Mouse (Mus musculus) hindbrain, embryonic 10.5 days (tissue): ENCODE results near the gene Tex2. TPM values are rescaled to one million over a fixed set of nuclear protein-coding genes. Genes with fewer than 3 reads are reported as not detected.
"Not testable (repeated sequence)": the region's sequence is repeated elsewhere in the genome, so short reads cannot be mapped to it uniquely, and the experiment has no call there.

Experiments
- DNase-seq: peaks from one replicate; pipeline ENCODE4 v3.0.0-alpha.2; 2017; ENCODE audit warnings: low spot score
- H3K27ac ChIP-seq: fragments of 300-500 bp; sonication (generic); 2 replicates; pipeline ENCODE4 v1.5.1; 2016; ENCODE audit warnings: mild to moderate bottlenecking, moderate library complexity
- H3K27me3 ChIP-seq: fragments of 300-500 bp; sonication (generic); 2 replicates; pipeline ENCODE4 v1.6.1; 2016; ENCODE audit warnings: mild to moderate bottlenecking; ENCODE audit not compliant: poor library complexity, insufficient read depth, severe bottlenecking
- H3K36me3 ChIP-seq: fragments of 300-500 bp; sonication (generic); 2 replicates; pipeline ENCODE4 v1.6.1; 2016; ENCODE audit warnings: mild to moderate bottlenecking, moderate library complexity
- H3K4me1 ChIP-seq: fragments of 300-500 bp; sonication (generic); replicated peaks from 2 replicates; pipeline ENCODE4 v1.6.1; 2016; ENCODE audit warnings: mild to moderate bottlenecking
- H3K4me3 ChIP-seq: fragments of 300-500 bp; sonication (generic); 2 replicates; pipeline ENCODE4 v1.5.1; 2016; ENCODE audit warnings: mild to moderate bottlenecking, moderate library complexity
- H3K9me3 ChIP-seq: fragments of 300-500 bp; sonication (generic); 2 replicates; pipeline ENCODE4 v1.6.1; 2016; ENCODE audit warnings: mild to moderate bottlenecking, moderate library complexity
- WGBS: fragments of 180-500 bp; shearing (Covaris S2); methylation state at CpG from one replicate; pipeline ENCODE4 v1.1.7; 2016; 5-methylcytosine and 5-hydroxymethylcytosine counted together
- polyA plus RNA-seq: library from polyadenylated mRNA; unstranded; fragments of >200 nt; fragmentation: Nextera tagmentation; extraction: Ambion mirVana; gene quantifications from 2 replicates; pipeline ENCODE4 v1.2.1, GENCODE M21; 2016

The Tex2 gene
- polyA plus RNA-seq, 1 experiment from 2014 or later: 7.9 TPM

DNA sequence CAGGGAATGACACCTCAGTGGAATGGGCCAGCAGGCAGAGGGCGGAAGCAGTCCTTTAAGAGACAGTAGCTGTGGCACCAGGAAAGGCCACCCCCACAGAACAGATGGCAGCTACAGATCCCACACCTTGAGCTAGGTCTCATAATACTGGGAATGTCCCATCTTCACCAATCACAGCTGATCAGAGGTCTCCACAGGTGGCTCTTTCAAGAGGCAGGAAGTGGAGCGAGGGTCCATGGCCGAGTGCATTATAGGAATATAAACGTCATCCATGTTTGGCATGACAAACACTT is 109.9 kb downstream of the Tex2 start:
- no peaks in the 10 kb centered on the region for H3K9me3 ChIP-seq
- H3K36me3 ChIP-seq: peaks cover 9% of the 10 kb centered on the region; the same call in 1 of the 2 replicates
- H3K27me3 ChIP-seq: no peaks in the 10 kb centered on the region
- WGBS: 85% methylated on average over 4 of the region's 4 CpGs
- 0 out of 2 replicates have a peak overlapping the region, but pooled peaks have one; percentile 4 for H3K27ac ChIP-seq
- peaks cover 24% of the 10 kb centered on the region for H3K4me1 ChIP-seq
- no peak overlapping the region for H3K4me3 ChIP-seq
- no peak for DNase-seq

GRCm38 (mm10) chr11:106502631-106503424 is 110.4 kb downstream of the Tex2 start:
- WGBS: 62% methylated on average over 13 of the region's 13 CpGs
- H3K9me3 ChIP-seq: no peaks in the 10 kb centered on the region
- H3K36me3 ChIP-seq: peaks cover 6% of the 10 kb centered on the region; the same call in 1 of the 2 replicates
- no peaks in the 10 kb centered on the region for H3K27me3 ChIP-seq
- H3K4me1 ChIP-seq: peaks cover 24% of the 10 kb centered on the region
- no peak overlapping the region for H3K4me3 ChIP-seq
- H3K27ac ChIP-seq: peak overlapping the region; percentile 70
- DNase-seq: no peak

GRCm38 (mm10) chr11:106502159-106502505 is 111.1 kb downstream of the Tex2 start:
- H3K4me3 ChIP-seq: peak overlapping the region; percentile 91
- H3K27me3 ChIP-seq: no peaks in the 10 kb centered on the region
- DNase-seq: no peak
- H3K9me3 ChIP-seq: no peaks in the 10 kb centered on the region
- H3K27ac ChIP-seq: peak overlapping the region; percentile 99
- peaks cover 24% of the 10 kb centered on the region for H3K4me1 ChIP-seq
- 0 out of 2 replicates have a peak, but pooled peaks cover 3% of the 10 kb centered on the region for H3K36me3 ChIP-seq

GRCm38 (mm10) chr11:106501308-106502158 is 111.7 kb downstream of the Tex2 start:
- H3K4me3 ChIP-seq: peak overlapping the region; percentile 91

DNA sequence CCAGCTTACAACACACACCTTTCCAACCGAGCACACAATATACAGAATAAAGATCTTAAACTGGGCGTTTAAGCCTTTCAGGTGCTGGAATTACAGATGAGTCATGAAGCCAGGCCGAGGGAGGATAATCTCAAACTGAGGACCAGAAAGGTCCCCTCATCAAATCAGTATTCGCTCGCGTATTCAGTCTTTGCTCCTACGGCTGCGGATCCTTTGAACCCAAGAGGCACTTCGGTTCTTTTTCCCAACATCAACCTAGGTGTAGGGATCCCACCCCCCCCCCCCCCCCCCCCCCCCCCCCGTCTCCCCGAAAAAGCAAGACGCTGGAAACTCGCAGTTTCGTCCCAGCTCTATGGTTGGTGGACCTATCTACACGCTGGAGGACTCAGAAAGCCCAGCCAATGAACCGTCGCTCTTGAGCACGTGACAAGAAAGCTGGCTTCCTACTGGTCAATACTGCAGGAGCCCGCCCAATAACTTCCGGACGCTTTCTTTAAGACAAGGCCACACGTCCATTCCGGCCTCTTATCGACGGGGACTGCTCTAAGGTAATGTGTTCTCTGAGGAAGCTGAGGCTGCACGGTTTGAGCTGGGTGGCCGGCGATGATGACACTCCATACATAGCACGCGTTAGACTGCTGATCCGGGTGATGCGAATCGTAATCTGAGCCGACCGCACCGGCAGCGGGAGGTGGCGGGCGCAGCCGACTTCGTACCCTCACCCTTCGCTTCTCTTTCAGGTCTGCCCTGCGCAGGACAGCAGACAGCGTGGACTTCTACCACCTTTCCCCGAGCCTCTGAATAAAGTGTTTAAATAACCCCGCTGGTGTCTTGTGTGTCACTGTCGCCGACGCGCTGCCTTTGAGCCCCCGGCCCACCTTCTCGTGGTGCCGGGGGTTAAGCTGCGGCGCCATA is 112.6 kb downstream of the Tex2 start:
- H3K27ac ChIP-seq: peak overlapping the region; percentile 99
- DNase-seq: peak; percentile 93
- no peaks in the 10 kb centered on the region for H3K27me3 ChIP-seq
- under 1% methylated on average over 55 of the region's 55 CpGs for WGBS
- H3K4me3 ChIP-seq: peak overlapping the region; percentile 91
- H3K4me1 ChIP-seq: peaks cover 24% of the 10 kb centered on the region
- 0 out of 2 replicates have a peak, but pooled peaks cover 3% of the 10 kb centered on the region for H3K36me3 ChIP-seq
- no peaks in the 10 kb centered on the region for H3K9me3 ChIP-seq

More at GRCm38 (mm10) chr11:106501308-106502158, 111.7 kb downstream of the Tex2 start:
- H3K27ac ChIP-seq: peak overlapping the region; percentile 99
- H3K4me1 ChIP-seq: peaks cover 24% of the 10 kb centered on the region
- peak; percentile 77 for DNase-seq
- H3K9me3 ChIP-seq: no peaks in the 10 kb centered on the region
- no peaks in the 10 kb centered on the region for H3K27me3 ChIP-seq
- 0 out of 2 replicates have a peak, but pooled peaks cover 3% of the 10 kb centered on the region for H3K36me3 ChIP-seq
- WGBS: 2% methylated on average over 22 of the region's 22 CpGs

GRCm38 (mm10) chr11:106498739-106499379 is 114.4 kb downstream of the Tex2 start:
- DNase-seq: no peak
- no peak overlapping the region for H3K27ac ChIP-seq
- H3K4me3 ChIP-seq: no peak overlapping the region
- H3K4me1 ChIP-seq: peaks cover 24% of the 10 kb centered on the region
- H3K9me3 ChIP-seq: no peaks in the 10 kb centered on the region
- WGBS: 18% methylated on average over 4 of the region's 4 CpGs
- 0 out of 2 replicates have a peak, but pooled peaks cover 3% of the 10 kb centered on the region for H3K36me3 ChIP-seq
- H3K27me3 ChIP-seq: no peaks in the 10 kb centered on the region

- H3K4me1 ChIP-seq: peaks cover 23% of the 10 kb centered on the region
Measured at GRCm38 (mm10) chr11:106497926-106498325, 115.3 kb downstream of the Tex2 start.

GRCm38 (mm10) chr11:106497009-106497408 is 116.2 kb downstream of the Tex2 start:
- H3K36me3 ChIP-seq, DNase-seq, H3K27ac ChIP-seq, H3K27me3 ChIP-seq, H3K9me3 ChIP-seq, H3K4me3 ChIP-seq: not testable (repeated sequence)
- H3K4me1 ChIP-seq: peaks cover 16% of the 10 kb centered on the region
- 95% methylated on average over 2 of the region's 2 CpGs for WGBS

More at GRCm38 (mm10) chr11:106497926-106498325, 115.3 kb downstream of the Tex2 start:
- Histone ChIP-seq H3K36me3 (no peaks in the 10 kb centered on the region), H3K27me3 (no peaks in the 10 kb centered on the region), H3K4me3 (no peak overlapping the region), H3K9me3 (no peaks in the 10 kb centered on the region), H3K27ac (no peak overlapping the region)
- no peak for DNase-seq
- 89% methylated on average over 2 of the region's 2 CpGs for WGBS

GRCm38 (mm10) chr11:106492984-106493669 is 120.1 kb downstream of the Tex2 start:
- WGBS: 83% methylated on average over 7 of the region's 7 CpGs

DNA sequence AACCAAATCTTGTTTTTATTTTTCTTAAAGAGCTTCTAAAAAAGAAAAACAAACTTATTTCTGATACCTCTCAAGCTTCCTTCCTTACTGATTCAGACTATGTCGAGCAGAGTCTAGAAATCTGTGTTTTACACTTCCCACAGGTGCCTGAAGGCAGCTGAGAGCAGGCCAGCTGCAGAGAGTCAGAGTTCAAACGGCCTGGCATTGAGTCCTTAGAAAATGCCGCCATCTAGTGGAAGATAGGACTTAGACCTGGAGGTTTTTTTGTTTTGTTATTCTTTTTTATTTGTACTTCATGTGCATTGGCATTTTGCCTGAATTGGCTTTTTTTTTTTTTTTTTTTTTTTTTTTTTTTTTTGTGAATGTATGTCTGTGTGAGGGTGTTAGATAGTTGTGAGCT is 121.8 kb downstream of the Tex2 start:
- DNase-seq: peak; percentile 53
- Histone ChIP-seq H3K4me3 (no peak overlapping the region), H3K4me1 (peaks cover 15% of the 10 kb centered on the region), H3K9me3 (no peaks in the 10 kb centered on the region), H3K36me3 (no peaks in the 10 kb centered on the region), H3K27me3 (no peaks in the 10 kb centered on the region), H3K27ac (no peak overlapping the region)
- WGBS: 2% methylated on average over 3 of the region's 3 CpGs

More at GRCm38 (mm10) chr11:106492984-106493669, 120.1 kb downstream of the Tex2 start:
- H3K4me3 ChIP-seq: no peak overlapping the region
- no peaks in the 10 kb centered on the region for H3K9me3 ChIP-seq
- H3K36me3 ChIP-seq: no peaks in the 10 kb centered on the region
- DNase-seq: no peak
- H3K27me3 ChIP-seq: no peaks in the 10 kb centered on the region
- H3K4me1 ChIP-seq: peaks cover 7% of the 10 kb centered on the region
- no peak overlapping the region for H3K27ac ChIP-seq

- not testable (repeated sequence) for DNase-seq, H3K36me3 ChIP-seq, H3K4me3 ChIP-seq, H3K27me3 ChIP-seq, H3K9me3 ChIP-seq, H3K27ac ChIP-seq
- H3K4me1 ChIP-seq: peaks cover 20% of the 10 kb centered on the region
- WGBS: 93% methylated on average over 6 of the region's 6 CpGs
Measured at GRCm38 (mm10) chr11:106490600-106490999, 122.6 kb downstream of the Tex2 start.
